Mouse (Mus musculus) forebrain, embryonic 11.5 days (tissue): ENCODE results near the gene Flywch2. TPM values are rescaled to one million over a fixed set of nuclear protein-coding genes. Genes with fewer than 3 reads are reported as not detected.

Experiments
- ATAC-seq: fragments of 200-750 bp; cut with Nextera tagmentation; replicated peaks from 2 replicates; pipeline ENCODE4 v1.8.0; 2017; ENCODE audit warnings: moderate TSS enrichment; ENCODE audit not compliant: low FRiP score
- DNase-seq: peaks from one replicate; pipeline ENCODE4 v3.0.0-alpha.2; 2017; ENCODE audit warnings: low spot score
- H3K27ac ChIP-seq: fragments of 300-500 bp; sonication (generic); 2 replicates; pipeline ENCODE4 v1.5.1; 2014; ENCODE audit warnings: low read depth, low read length
- H3K27me3 ChIP-seq: fragments of 300-500 bp; sonication (generic); 2 replicates; pipeline ENCODE4 v1.6.1; 2014; ENCODE audit warnings: mild to moderate bottlenecking, low read length, mixed read lengths; ENCODE audit not compliant: control insufficient read depth, insufficient read depth
- H3K36me3 ChIP-seq: fragments of 300-500 bp; sonication (generic); 2 replicates; pipeline ENCODE4 v1.6.1; 2014; ENCODE audit warnings: mild to moderate bottlenecking, low read length, moderate library complexity, mixed read lengths; ENCODE audit not compliant: control insufficient read depth, insufficient read depth
- H3K4me1 ChIP-seq: fragments of 300-500 bp; sonication (generic); replicated peaks from 2 replicates; pipeline ENCODE4 v1.6.1; 2014; ENCODE audit warnings: low read length, mixed read lengths; ENCODE audit not compliant: control insufficient read depth, insufficient read depth
- H3K4me2 ChIP-seq: fragments of 300-500 bp; sonication (generic); 2 replicates; pipeline ENCODE4 v1.6.1; 2014; ENCODE audit warnings: low read depth, mild to moderate bottlenecking, low read length, moderate library complexity, mixed read lengths; ENCODE audit not compliant: severe bottlenecking
- H3K4me3 ChIP-seq: fragments of 300-500 bp; sonication (generic); 2 replicates; pipeline ENCODE4 v1.5.1; 2014; ENCODE audit warnings: low read depth, low read length
- H3K9ac ChIP-seq: fragments of 300-500 bp; sonication (generic); 2 replicates; pipeline ENCODE4 v1.6.1; 2014; ENCODE audit warnings: low read length
- H3K9me3 ChIP-seq: fragments of 300-500 bp; sonication (generic); 2 replicates; pipeline ENCODE4 v1.6.1; 2016; ENCODE audit warnings: low read length, mixed read lengths; ENCODE audit not compliant: control insufficient read depth
- WGBS: fragments of 180-500 bp; shearing (Covaris S2); extraction: QIAGEN DNeasy Blood & Tissue Kit; methylation state at CpG from one replicate; pipeline ENCODE4 v1.1.7; 2014; 5-methylcytosine and 5-hydroxymethylcytosine counted together
- microRNA-seq: library from miRNA; unstranded; fragments of <30 nt; microRNA quantifications from one replicate; pipeline ENCODE4, GENCODE M21; 2016; ENCODE audit not compliant: insufficient number of aligned reads
- polyA plus RNA-seq: library from polyadenylated mRNA; unstranded; fragments of >200 nt; fragmentation: Nextera tagmentation; extraction: Ambion mirVana; gene quantifications from 2 replicates; pipeline ENCODE4 v1.2.1, GENCODE M21; 2014

Flywch2 gene
- polyA plus RNA-seq, 1 experiment from 2014 or later, result 22.0 TPM

GRCm38 (mm10) chr17:23738836-23739201, 47.1 kb downstream of the Flywch2 start:
- DNase-seq, result no peak
- Histone ChIP-seq H3K27ac (no peak overlapping the region), H3K27me3 (peaks cover 34% of the 10 kb centered on the region), H3K4me1 (peaks cover 15% of the 10 kb centered on the region; the same call in 1 of the 2 replicates), H3K9ac (peak overlapping the region; percentile 74), H3K4me3 (peak overlapping the region; percentile 64), H3K4me2 (peak overlapping the region; percentile 99), H3K36me3 (no peaks in the 10 kb centered on the region; the same call in 1 of the 2 replicates), H3K9me3 (no peaks in the 10 kb centered on the region)
- WGBS, result 25% methylated on average over 2 of the region's 2 CpGs
- ATAC-seq, result no peak

GRCm38 (mm10) chr17:23737493-23738445, 48.1 kb downstream of the Flywch2 start:
- H3K27me3 ChIP-seq, result peaks cover 24% of the 10 kb centered on the region
- no peak overlapping the region for H3K4me3 ChIP-seq
- 63% methylated on average over 15 of the region's 15 CpGs for WGBS
- no peak overlapping the region for H3K27ac ChIP-seq
- H3K4me2 ChIP-seq, result no peak overlapping the region
- DNase-seq (no peak), ATAC-seq (no peak)
- H3K4me1 ChIP-seq, result peaks cover 15% of the 10 kb centered on the region; the same call in 1 of the 2 replicates
- no peak overlapping the region for H3K9ac ChIP-seq
- H3K36me3 ChIP-seq, result no peaks in the 10 kb centered on the region; the same call in 1 of the 2 replicates
- no peaks in the 10 kb centered on the region for H3K9me3 ChIP-seq

GRCm38 (mm10) chr17:23734341-23734740, 51.5 kb downstream of the Flywch2 start:
- DNase-seq, result no peak
- no peak overlapping the region for H3K4me3 ChIP-seq
- ATAC-seq, result no peak
- WGBS, result 95% methylated on average over 1 of the region's 1 CpGs
- H3K27me3 ChIP-seq, result no peaks in the 10 kb centered on the region; the same call in 1 of the 2 replicates
- no peak overlapping the region for H3K4me2 ChIP-seq
- H3K36me3 ChIP-seq, result no peaks in the 10 kb centered on the region; the same call in 1 of the 2 replicates
- H3K9me3 ChIP-seq, result no peaks in the 10 kb centered on the region
- peaks cover 10% of the 10 kb centered on the region; the same call in 1 of the 2 replicates for H3K4me1 ChIP-seq
- H3K27ac ChIP-seq, result no peak overlapping the region
- no peak overlapping the region for H3K9ac ChIP-seq

- Histone ChIP-seq H3K4me2 (no peak overlapping the region), H3K27me3 (no peaks in the 10 kb centered on the region), H3K9me3 (no peaks in the 10 kb centered on the region), H3K27ac (no peak overlapping the region), H3K9ac (no peak overlapping the region), H3K4me1 (peaks cover 3% of the 10 kb centered on the region; the same call in 1 of the 2 replicates), H3K36me3 (no peaks in the 10 kb centered on the region; the same call in 1 of the 2 replicates), H3K4me3 (no peak overlapping the region)
- ATAC-seq, result no peak
- no peak for DNase-seq
- WGBS, result 80% methylated on average over 1 of the region's 1 CpGs
These were observed 55.4 kb downstream of the Flywch2 start for GRCm38 (mm10) chr17:23730441-23730840.

Small RNA genes lying within 50 kb of the gene (microRNA-seq; reads per million reads assigned to microRNA genes)
- not detected for gene Mir5125

Other genes with a start within 250 kb of the Flywch2 start
- 28.1 and 29.9 TPM in 2 replicates for gene Zfp213, start 221.8 kb downstream of the Flywch2 start, polyA plus RNA-seq
- 19.2 and 20.5 TPM in 2 replicates for gene Zfp13, start 186.6 kb downstream of the Flywch2 start, polyA plus RNA-seq
- 0.16 and 0.27 TPM in 2 replicates for gene Zscan10, start 185.2 kb downstream of the Flywch2 start, polyA plus RNA-seq
- gene Mmp25, start 140.8 kb downstream of the Flywch2 start, polyA plus RNA-seq, result 0.41 and 1.0 TPM in 2 replicates
- gene Bicdl2, start 125.6 kb downstream of the Flywch2 start, polyA plus RNA-seq, result 0.35 and 0.53 TPM in 2 replicates
- 38.3 and 40.3 TPM in 2 replicates for gene Hcfc1r1, start 112.5 kb downstream of the Flywch2 start, polyA plus RNA-seq
- gene Thoc6, start 112.2 kb downstream of the Flywch2 start, polyA plus RNA-seq, result 54.0 and 56.6 TPM in 2 replicates
- gene Tnfrsf12a, start 108.6 kb downstream of the Flywch2 start, polyA plus RNA-seq, result 2.5 and 2.7 TPM in 2 replicates
- 8.7 and 9.7 TPM in 2 replicates for gene Cldn6, start 106.8 kb downstream of the Flywch2 start, polyA plus RNA-seq
- 4.8 and 6.6 TPM in 2 replicates for gene Cldn9, start 102.1 kb downstream of the Flywch2 start, polyA plus RNA-seq
- gene 1520401A03Rik, start 63.3 kb downstream of the Flywch2 start, polyA plus RNA-seq, result not detected in 2 replicates
- 61.3 and 62.9 TPM in 2 replicates for gene Pkmyt1, start 59.7 kb downstream of the Flywch2 start, polyA plus RNA-seq
- gene Paqr4, start 45.2 kb downstream of the Flywch2 start, polyA plus RNA-seq, result 26.5 and 28.8 TPM in 2 replicates
- gene Kremen2, start 40.2 kb downstream of the Flywch2 start, polyA plus RNA-seq, result 2.2 and 2.6 TPM in 2 replicates
- 167 and 174 TPM in 2 replicates for gene Flywch1, start 14.5 kb downstream of the Flywch2 start, polyA plus RNA-seq
- gene Srrm2, start 4.5 kb upstream of the Flywch2 start, polyA plus RNA-seq, result 541 and 559 TPM in 2 replicates
- gene Elob, start 43.1 kb upstream of the Flywch2 start, polyA plus RNA-seq, result 1,038 and 1,041 TPM in 2 replicates
- gene Prss33, start 50.0 kb upstream of the Flywch2 start, polyA plus RNA-seq, result not detected in 2 replicates
- not detected in 2 replicates for gene Prss32, start 57.8 kb upstream of the Flywch2 start, polyA plus RNA-seq
- 2.1 and 2.6 TPM in 2 replicates for gene Prss41, start 58.1 kb upstream of the Flywch2 start, polyA plus RNA-seq
- gene Prss21, start 82.0 kb upstream of the Flywch2 start, polyA plus RNA-seq, result not detected in 2 replicates
- not detected in 2 replicates for gene Dcpp1, start 94.8 kb upstream of the Flywch2 start, polyA plus RNA-seq
- not detected in 2 replicates for gene Dcpp2, start 94.8 kb upstream of the Flywch2 start, polyA plus RNA-seq
- not detected in 2 replicates for gene Dcpp3, start 131.4 kb upstream of the Flywch2 start, polyA plus RNA-seq
- gene Sbp, start 155.6 kb upstream of the Flywch2 start, polyA plus RNA-seq, result not detected in 2 replicates
- not detected in 2 replicates for gene Sbpl, start 169.2 kb upstream of the Flywch2 start, polyA plus RNA-seq
- not detected in 2 replicates for gene Prss30, start 194.5 kb upstream of the Flywch2 start, polyA plus RNA-seq
- not detected in 2 replicates for gene Prss22, start 212.0 kb upstream of the Flywch2 start, polyA plus RNA-seq